Mouse (Mus musculus): ENCODE measurements at regions not wholly inside any gene's neighbourhood (a gene's known extent, or its start where the extent isn't known, plus 50 kb on each side); places are given as distances from the start of the nearest gene placed in this dataset.

- TF ChIP-seq CTCF (conservative IDR thresholded peaks at IDR 0.05; ENCODE audit: low read length): no peak
- no peak for TF ChIP-seq POU5F1 (IDR thresholded peaks at IDR 0.05; ENCODE audit: borderline replicate concordance, low read length)
- TF ChIP-seq NANOG (IDR thresholded peaks at IDR 0.05; ENCODE audit: borderline replicate concordance, low read length): no peak
Measured at GRCm38 (mm10) chr5:54343432-54343831, 345.1 kb downstream of the Stim2 start.

Measured in E14TG2a.4 (cell line).